24 mouse cellular contexts compared by ENCODE assay signal in genomic region chr14:68325061-68325460, GRCm38 (mm10).
A peak's percentile ranks its signal among the peaks of the same experiment; 100 is the strongest.
DNase-seq lines count a peak whose midpoint lies in the region; ATAC-seq and TF ChIP-seq lines count a peak whose summit lies in the region.
"Had no signal": no experiment of that assay in that cellular context is flagged by ENCODE, and none has a peak within 500 bp of the region (broad histone marks: within the 10 kb centered on the region; RNA-seq: fewer than 3 reads in every experiment).

No protein-coding gene starts in this region.

- no peak overlapping the region for H3K9ac ChIP-seq in kidney, embryonic 16.5 days (replicated peaks; ENCODE audit: low read length)
- no peak overlapping the region for H3K9ac ChIP-seq in intestine, embryonic 15.5 days
- no peak overlapping the region for H3K9ac ChIP-seq in intestine, embryonic 16.5 days (ENCODE audit: low read depth, low read length)
- H3K9ac ChIP-seq: embryonic facial prominence, embryonic 13.5 days; embryonic facial prominence, embryonic 15.5 days; forebrain, embryonic 12.5 days had no signal

- no peaks in the 10 kb centered on the region for H3K36me3 ChIP-seq in kidney, adult 2 months (ENCODE audit: control insufficient read depth, insufficient read depth, low read length)
- H3K36me3 ChIP-seq in kidney, embryonic 16.5 days (ENCODE audit: insufficient read depth, low read length) = no peaks in the 10 kb centered on the region
- H3K36me3 ChIP-seq in intestine, embryonic 15.5 days = no peaks in the 10 kb centered on the region
- no peaks in the 10 kb centered on the region for H3K36me3 ChIP-seq in intestine, embryonic 16.5 days (ENCODE audit: control insufficient read depth, insufficient read depth, low read length)
- H3K36me3 ChIP-seq: embryonic facial prominence, embryonic 13.5 days; embryonic facial prominence, embryonic 15.5 days; forebrain, embryonic 10.5 days; forebrain, embryonic 12.5 days had no signal

- no peak overlapping the region for H3K4me2 ChIP-seq in kidney, embryonic 16.5 days (replicated peaks; ENCODE audit: low read depth, low read length)
- H3K4me2 ChIP-seq in intestine, embryonic 15.5 days (replicated peaks) = no peak overlapping the region
- no peak overlapping the region for H3K4me2 ChIP-seq in intestine, embryonic 16.5 days (ENCODE audit: low read depth, low read length)
- H3K4me2 ChIP-seq: embryonic facial prominence, embryonic 13.5 days; embryonic facial prominence, embryonic 15.5 days; forebrain, embryonic 12.5 days had no signal

- H3K4me1 ChIP-seq in kidney, adult 2 months (ENCODE audit: control insufficient read depth, insufficient read depth, low read length) = peaks cover 10% of the 10 kb centered on the region; the same call in 1 of the 2 replicates
- no peaks in the 10 kb centered on the region for H3K4me1 ChIP-seq in kidney, embryonic 16.5 days (ENCODE audit: insufficient read depth, low read length)
- H3K4me1 ChIP-seq in intestine, embryonic 15.5 days (replicated peaks) = no peaks in the 10 kb centered on the region
- peaks cover 3% of the 10 kb centered on the region; the same call in 1 of the 2 replicates for H3K4me1 ChIP-seq in intestine, embryonic 16.5 days (ENCODE audit: control insufficient read depth, insufficient read depth, low read length)
- H3K4me1 ChIP-seq: embryonic facial prominence, embryonic 13.5 days; embryonic facial prominence, embryonic 15.5 days; forebrain, embryonic 12.5 days had no signal

- ATAC-seq in kidney, embryonic 16.5 days (ENCODE audit: low FRiP score, low TSS enrichment) = no peak
- 0 out of 2 replicates have a peak, but pooled peaks have one; percentile 61 for ATAC-seq in intestine, embryonic 15.5 days
- ATAC-seq in intestine, embryonic 16.5 days = peak; percentile 64; the same call in 1 of the 2 replicates
- ATAC-seq: forebrain, embryonic 14.5 days had no signal

- no peak for TF ChIP-seq POLR2A in kidney, adult 2 months (IDR thresholded peaks at IDR 0.05; ENCODE audit: low read depth, low read length)

- no peak overlapping the region for H3K4me3 ChIP-seq in kidney, adult 2 months (ENCODE audit: insufficient read depth, low read depth, low read length)
- H3K4me3 ChIP-seq in kidney, embryonic 16.5 days (ENCODE audit: low read length) = no peak overlapping the region
- H3K4me3 ChIP-seq in intestine, embryonic 15.5 days (replicated peaks) = no peak overlapping the region
- no peak overlapping the region for H3K4me3 ChIP-seq in intestine, embryonic 16.5 days (ENCODE audit: low read length)
- H3K4me3 ChIP-seq: embryonic facial prominence, embryonic 13.5 days; embryonic facial prominence, embryonic 15.5 days; erythroblast, embryonic 14.5 days; forebrain, embryonic 10.5 days; forebrain, embryonic 12.5 days had no signal

- H3K27ac ChIP-seq in kidney, adult 2 months (ENCODE audit: insufficient read depth, low read depth, low read length) = no peak overlapping the region
- H3K27ac ChIP-seq in kidney, embryonic 16.5 days (ENCODE audit: low read length) = no peak overlapping the region
- H3K27ac ChIP-seq in intestine, embryonic 15.5 days = no peak overlapping the region
- no peak overlapping the region for H3K27ac ChIP-seq in intestine, embryonic 16.5 days (ENCODE audit: low read length)
- H3K27ac ChIP-seq: embryonic facial prominence, embryonic 13.5 days; embryonic facial prominence, embryonic 15.5 days; forebrain, embryonic 10.5 days; forebrain, embryonic 12.5 days had no signal

- H3K27me3 ChIP-seq in kidney, adult 2 months (replicated peaks; ENCODE audit: control insufficient read depth, insufficient read depth, low read length) = no peaks in the 10 kb centered on the region; the same call in 1 of the 2 replicates
- no peaks in the 10 kb centered on the region for H3K27me3 ChIP-seq in kidney, embryonic 16.5 days (ENCODE audit: insufficient read depth, low read length)
- no peaks in the 10 kb centered on the region for H3K27me3 ChIP-seq in intestine, embryonic 15.5 days (replicated peaks)
- H3K27me3 ChIP-seq in intestine, embryonic 16.5 days (replicated peaks; ENCODE audit: control insufficient read depth, insufficient read depth, low read length) = no peaks in the 10 kb centered on the region
- H3K27me3 ChIP-seq: embryonic facial prominence, embryonic 13.5 days; embryonic facial prominence, embryonic 15.5 days; forebrain, embryonic 12.5 days had no signal

- no peaks in the 10 kb centered on the region for H3K9me3 ChIP-seq in kidney, embryonic 16.5 days (ENCODE audit: low read length)
- H3K9me3 ChIP-seq in intestine, embryonic 15.5 days = no peaks in the 10 kb centered on the region
- no peaks in the 10 kb centered on the region for H3K9me3 ChIP-seq in intestine, embryonic 16.5 days (ENCODE audit: control insufficient read depth, low read length)
- H3K9me3 ChIP-seq: embryonic facial prominence, embryonic 13.5 days; embryonic facial prominence, embryonic 15.5 days; forebrain, embryonic 10.5 days; forebrain, embryonic 12.5 days had no signal

- no peak for TF ChIP-seq CTCF in kidney, adult 2 months (conservative IDR thresholded peaks at IDR 0.05; ENCODE audit: insufficient read depth, insufficient read length, low read depth, low read length)

- peak; percentile 72 for DNase-seq in kidney, adult 2 months
- DNase-seq in kidney, adult 18-20 months = no peak
- DNase-seq in kidney, postnatal 14 days = peak; percentile 12
- no peak for DNase-seq in lung, adult 18-20 months
- no peak for DNase-seq in ovary, postnatal 14 days (ENCODE audit: low spot score)
- DNase-seq: adrenal gland, adult 2 months; adrenal gland, postnatal 10 days; adrenal gland, postnatal 25 days; cerebellum, adult 11 months; cerebellum, adult 18-20 months; cerebellum, adult 8-10 months; cerebellum, adult 9-11 months; cerebellum, postnatal 14 days; cerebellum, postnatal 36 days; embryo, embryonic 11 days had no signal

- WGBS in kidney, adult 2 months = 43% methylated on average over 1 of the region's 1 CpGs
- 91% methylated on average over 1 of the region's 1 CpGs for WGBS in kidney, embryonic 16.5 days
- 68% methylated on average over 1 of the region's 1 CpGs for WGBS in intestine, embryonic 15.5 days
- 57% methylated on average over 1 of the region's 1 CpGs for WGBS in intestine, embryonic 16.5 days

Comparison
In these comparisons a context has a peak if more than half of its experiments do, and no peak if none do; other contexts are left out.
1. DNase-seq: peak in kidney, adult 2 months (single experiment) and kidney, postnatal 14 days (single experiment); none in kidney, adult 18-20 months (single experiment), lung, adult 18-20 months (0 of 2) and ovary, postnatal 14 days (single experiment).